Comparison of ENCODE assay signal across 10 mouse cellular contexts in genomic region chr8:106335196-106335595, GRCm38 (mm10). TPM values are rescaled to one million over a fixed set of nuclear protein-coding genes. Genes with fewer than 3 reads are reported as not detected.
A peak's percentile ranks its signal among the peaks of the same experiment; 100 is the strongest.
DNase-seq lines count a peak whose midpoint lies in the region; ATAC-seq and TF ChIP-seq lines count a peak whose summit lies in the region.
"Had no signal": no experiment of that assay in that cellular context is flagged by ENCODE, and none has a peak within 500 bp of the region (broad histone marks: within the 10 kb centered on the region; RNA-seq: fewer than 3 reads in every experiment).

No protein-coding gene starts in this region.

- H3K36me3 ChIP-seq in neural tube, embryonic 12.5 days, result no peaks in the 10 kb centered on the region
- H3K36me3 ChIP-seq in stomach, postnatal 0 days (ENCODE audit: control insufficient read depth, insufficient read depth, low read length), result no peaks in the 10 kb centered on the region
- H3K36me3 ChIP-seq: limb, embryonic 12.5 days had no signal

- no peak for TF ChIP-seq EP300 in stomach, postnatal 0 days (optimal IDR thresholded peaks at IDR 0.05)

- H3K9ac ChIP-seq in neural tube, embryonic 12.5 days, result no peak overlapping the region
- no peak overlapping the region for H3K9ac ChIP-seq in stomach, postnatal 0 days (ENCODE audit: low read length)
- H3K9ac ChIP-seq: limb, embryonic 12.5 days had no signal

- no peak for ATAC-seq in neural tube, embryonic 12.5 days (ENCODE audit: low FRiP score, low read depth)
- no peak for ATAC-seq in stomach, postnatal 0 days (ENCODE audit: low FRiP score, low TSS enrichment)

- no peak overlapping the region for H3K27ac ChIP-seq in neural tube, embryonic 12.5 days
- H3K27ac ChIP-seq in stomach, postnatal 0 days (replicated peaks), result no peak overlapping the region
- H3K27ac ChIP-seq: limb, embryonic 12.5 days had no signal

- H3K4me3 ChIP-seq in neural tube, embryonic 12.5 days, result no peak overlapping the region
- H3K4me3 ChIP-seq in stomach, postnatal 0 days (ENCODE audit: low read depth, low read length), result no peak overlapping the region
- H3K4me3 ChIP-seq: limb, embryonic 12.5 days had no signal

- WGBS in neural tube, embryonic 12.5 days, result 63% methylated on average over 4 of the region's 4 CpGs
- 63% methylated on average over 4 of the region's 4 CpGs for WGBS in stomach, postnatal 0 days

- TF ChIP-seq CTCF in stomach, postnatal 0 days (IDR thresholded peaks at IDR 0.05; ENCODE audit: low read depth), result peak; percentile 75

- intact Hi-C loops in heart, postnatal 25 days (cut with DNase I), result no loop called here

- DNase-seq in heart, adult 18-20 months, result peak; percentile 37 to 44
- DNase-seq in heart, postnatal 25 days (ENCODE audit: low spot score), result no peak
- no peak for DNase-seq in neural tube, embryonic 10.5 days (ENCODE audit: extremely low spot score, low spot score)
- peak; percentile 27 for DNase-seq in heart, postnatal 4 days
- peak; percentile 55 for DNase-seq in stomach, postnatal 0 days (ENCODE audit: low spot score)
- DNase-seq in frontal cortex, postnatal 25 days (ENCODE audit: low spot score in 2 of 2), result no peak
- no peak for DNase-seq in layer of hippocampus, postnatal 25 days (ENCODE audit: extremely low spot score in 1 of 2, low spot score in 1 of 2)

- peak overlapping the region; percentile 75 for H3K4me2 ChIP-seq in neural tube, embryonic 12.5 days (replicated peaks)
- no peak overlapping the region for H3K4me2 ChIP-seq in stomach, postnatal 0 days (replicated peaks; ENCODE audit: low read depth)
- H3K4me2 ChIP-seq: limb, embryonic 12.5 days had no signal

- peaks cover 26% of the 10 kb centered on the region for H3K4me1 ChIP-seq in neural tube, embryonic 12.5 days
- H3K4me1 ChIP-seq in stomach, postnatal 0 days (replicated peaks; ENCODE audit: control insufficient read depth, insufficient read depth), result no peaks in the 10 kb centered on the region

- no peaks in the 10 kb centered on the region for H3K27me3 ChIP-seq in neural tube, embryonic 12.5 days (replicated peaks)
- no peaks in the 10 kb centered on the region for H3K27me3 ChIP-seq in stomach, postnatal 0 days (ENCODE audit: control insufficient read depth, insufficient read depth, low read length)

- H3K9me3 ChIP-seq in neural tube, embryonic 12.5 days, result no peaks in the 10 kb centered on the region
- no peaks in the 10 kb centered on the region for H3K9me3 ChIP-seq in stomach, postnatal 0 days (ENCODE audit: control insufficient read depth, low read length)
- H3K9me3 ChIP-seq: limb, embryonic 12.5 days had no signal

RNA-seq across cellular contexts. Expression of gene Smpd3, which starts 2.6 kb away (rescaled TPM):
- 1 to 10 TPM; 2.5 to 3.9 TPM for total RNA-seq in heart, adult 18-20 months (2021)
- 1 to 10 TPM; 3.6 to 4.9 TPM for total RNA-seq in heart, postnatal 25 days (2021)
- polyA plus RNA-seq in neural tube, embryonic 12.5 days (2016; fragmentation: Nextera tagmentation; extraction: Ambion mirVana), result 31.8 and 34.2 TPM in 2 replicates
- total RNA-seq in heart, postnatal 4 days (2021), result 1 to 10 TPM; 5.2 to 6.7 TPM
- 47.6 and 47.7 TPM in 2 replicates for polyA plus RNA-seq in stomach, postnatal 0 days (2015; fragmentation: Nextera tagmentation; extraction: Ambion mirVana)
- 10 to 100 TPM; 77.7 to 84.8 TPM for total RNA-seq in layer of hippocampus, postnatal 25 days (2021)
- total RNA-seq: granulocyte monocyte progenitor cell, adult 5-6 weeks had no signal

Comparison
In these comparisons a context has a peak if more than half of its experiments do, and no peak if none do; other contexts are left out.
1. DNase-seq: peak in heart, adult 18-20 months (2 of 2), heart, postnatal 4 days (single experiment) and stomach, postnatal 0 days (single experiment); none in heart, postnatal 25 days (single experiment), neural tube, embryonic 10.5 days (single experiment), frontal cortex, postnatal 25 days (0 of 2) and layer of hippocampus, postnatal 25 days (0 of 2).
2. RNA of gene Smpd3, which starts 2.6 kb away (total RNA-seq): 77.7 to 84.8 TPM in layer of hippocampus, postnatal 25 days; 5.2 to 6.7 TPM in heart, postnatal 4 days, 3.6 to 4.9 TPM in heart, postnatal 25 days and 2.5 to 3.9 TPM in heart, adult 18-20 months; every median in the first group is over 10 times any median in the second.